Mouse (Mus musculus) bone marrow, adult 2 months (tissue): ENCODE measurements around the gene Mid1. TPM values are rescaled to one million over a fixed set of nuclear protein-coding genes. Genes with fewer than 3 reads are reported as not detected.
"Not testable (repeated sequence)": the region's sequence is repeated elsewhere in the genome, so short reads cannot be mapped to it uniquely, and the experiment has no call there.

Experiments used
- H3K27ac ChIP-seq: fragments of 200-500 bp; 2 replicates; pipeline ENCODE4 v1.5.1; 2012; ENCODE audit warnings: low read depth, mild to moderate bottlenecking, control low read depth, inconsistent platforms, low read length; ENCODE audit not compliant: control insufficient read depth, poor library complexity, insufficient read depth
- H3K4me1 ChIP-seq: fragments of 200-500 bp; 2 replicates; pipeline ENCODE4 v1.6.1; 2011; ENCODE audit warnings: low read length; ENCODE audit not compliant: control insufficient read depth, insufficient read depth
- H3K4me3 ChIP-seq: fragments of 200-500 bp; replicated peaks from 2 replicates; pipeline ENCODE3; 2011; ENCODE audit warnings: mild to moderate bottlenecking, low read depth, low read length, control low read depth; ENCODE audit not compliant: control insufficient read depth
- CTCF ChIP-seq: fragments of 200-500 bp; IDR thresholded peaks from 2 replicates; pipeline ENCODE4 v1.5.1; 2011; ENCODE audit warnings: low read length, control low read depth; ENCODE audit not compliant: control insufficient read depth, insufficient read depth
- POLR2A ChIP-seq: fragments of 200-500 bp; IDR thresholded peaks from 2 replicates; pipeline ENCODE4 v1.6.1; 2011; ENCODE audit warnings: low read depth, mild to moderate bottlenecking, control low read depth, low read length, borderline replicate concordance; ENCODE audit not compliant: control insufficient read depth
- WGBS: fragments of 180-500 bp; shearing (Covaris S2); methylation state at CpG from one replicate; pipeline ENCODE4 v1.1.7; 2018; 5-methylcytosine and 5-hydroxymethylcytosine counted together
- polyA plus RNA-seq: library from polyadenylated mRNA; stranded (reverse); fragments of >200 nt; gene quantifications from 2 replicates; pipeline ENCODE4 v1.2.4, GENCODE M21; 2011; ENCODE audit warnings: low replicate concordance; ENCODE audit not compliant: missing spikeins, insufficient read depth, insufficient read length

Mid1 gene
- polyA plus RNA-seq, 1 experiment: 33.3 TPM

GRCm38 (mm10) chrX:169930868-169931267 is 245.9 kb downstream of the Mid1 start:
- Histone ChIP-seq H3K4me1 (no peaks in the 10 kb centered on the region), H3K27ac (no peak overlapping the region), H3K4me3 (no peak overlapping the region)
- 64% methylated on average over 2 of the region's 2 CpGs for WGBS
- no peak for TF ChIP-seq POLR2A
- TF ChIP-seq CTCF: no peak

- Histone ChIP-seq H3K4me3 (no peak overlapping the region), H3K4me1 (no peaks in the 10 kb centered on the region), H3K27ac (no peak overlapping the region)
- TF ChIP-seq CTCF (no peak), POLR2A (no peak)
- 63% methylated on average over 3 of the region's 3 CpGs for WGBS
Observed at GRCm38 (mm10) chrX:169933228-169933627, 248.2 kb downstream of the Mid1 start.

- TF ChIP-seq CTCF (no peak), POLR2A (no peak)
- no peaks in the 10 kb centered on the region for H3K4me1 ChIP-seq
- WGBS: 46% methylated on average over 5 of the region's 5 CpGs
- no peak overlapping the region for H3K27ac ChIP-seq
- H3K4me3 ChIP-seq: no peak overlapping the region
Observed at GRCm38 (mm10) chrX:169937119-169937719, 252.2 kb downstream of the Mid1 start.

GRCm38 (mm10) chrX:169940531-169940930 is 255.5 kb downstream of the Mid1 start:
- no peak overlapping the region for H3K27ac ChIP-seq
- WGBS: 81% methylated on average over 4 of the region's 4 CpGs
- H3K4me1 ChIP-seq: no peaks in the 10 kb centered on the region
- TF ChIP-seq CTCF (no peak), POLR2A (no peak)
- H3K4me3 ChIP-seq: no peak overlapping the region

- Histone ChIP-seq H3K27ac (no peak overlapping the region), H3K4me3 (no peak overlapping the region), H3K4me1 (no peaks in the 10 kb centered on the region)
- 82% methylated on average over 1 of the region's 1 CpGs for WGBS
- TF ChIP-seq CTCF (no peak), POLR2A (no peak)
Observed at GRCm38 (mm10) chrX:169950596-169950995, 265.6 kb downstream of the Mid1 start.

GRCm38 (mm10) chrX:169969337-169969736 is 284.3 kb downstream of the Mid1 start:
- Histone ChIP-seq H3K4me1 (no peaks in the 10 kb centered on the region; the same call in 1 of the 2 replicates), H3K4me3 (no peak overlapping the region), H3K27ac (no peak overlapping the region)
- WGBS: 65% methylated on average over 1 of the region's 1 CpGs
- TF ChIP-seq POLR2A: no peak
- no peak for TF ChIP-seq CTCF

GRCm38 (mm10) chrX:169969765-169970164 is 284.8 kb downstream of the Mid1 start:
- WGBS: 80% methylated on average over 3 of the region's 3 CpGs
- H3K27ac ChIP-seq, H3K4me3 ChIP-seq, H3K4me1 ChIP-seq: not testable (repeated sequence)

- not testable (repeated sequence) for H3K27ac ChIP-seq, H3K4me3 ChIP-seq, H3K4me1 ChIP-seq
- WGBS: 86% methylated on average over 7 of the region's 7 CpGs
Observed at GRCm38 (mm10) chrX:169970546-169970945, 285.5 kb downstream of the Mid1 start.

- WGBS: 84% methylated on average over 6 of the region's 6 CpGs
- H3K27ac ChIP-seq, H3K4me3 ChIP-seq, H3K4me1 ChIP-seq: not testable (repeated sequence)
Observed at GRCm38 (mm10) chrX:169971562-169971961, 286.6 kb downstream of the Mid1 start.

GRCm38 (mm10) chrX:169972131-169972530 is 287.1 kb downstream of the Mid1 start:
- not testable (repeated sequence) for H3K27ac ChIP-seq, H3K4me3 ChIP-seq, H3K4me1 ChIP-seq
- WGBS: 69% methylated on average over 2 of the region's 2 CpGs

- H3K4me1 ChIP-seq, H3K4me3 ChIP-seq, H3K27ac ChIP-seq: not testable (repeated sequence)
- 52% methylated on average over 6 of the region's 6 CpGs for WGBS
Observed at GRCm38 (mm10) chrX:169972791-169973494, 287.9 kb downstream of the Mid1 start.

- 60% methylated on average over 3 of the region's 3 CpGs for WGBS
- H3K27ac ChIP-seq, H3K4me1 ChIP-seq, H3K4me3 ChIP-seq: not testable (repeated sequence)
Observed at GRCm38 (mm10) chrX:169973806-169974205, 288.8 kb downstream of the Mid1 start.

- not testable (repeated sequence) for H3K4me3 ChIP-seq, H3K4me1 ChIP-seq, H3K27ac ChIP-seq
- 67% methylated on average over 4 of the region's 4 CpGs for WGBS
Observed at GRCm38 (mm10) chrX:169974456-169974855, 289.5 kb downstream of the Mid1 start.
